Mouse (Mus musculus): ENCODE measurements at regions not wholly inside any gene's neighbourhood (a gene's known extent, or its start where the extent isn't known, plus 50 kb on each side); places are given as distances from the start of the nearest gene placed in this dataset.

DNA sequence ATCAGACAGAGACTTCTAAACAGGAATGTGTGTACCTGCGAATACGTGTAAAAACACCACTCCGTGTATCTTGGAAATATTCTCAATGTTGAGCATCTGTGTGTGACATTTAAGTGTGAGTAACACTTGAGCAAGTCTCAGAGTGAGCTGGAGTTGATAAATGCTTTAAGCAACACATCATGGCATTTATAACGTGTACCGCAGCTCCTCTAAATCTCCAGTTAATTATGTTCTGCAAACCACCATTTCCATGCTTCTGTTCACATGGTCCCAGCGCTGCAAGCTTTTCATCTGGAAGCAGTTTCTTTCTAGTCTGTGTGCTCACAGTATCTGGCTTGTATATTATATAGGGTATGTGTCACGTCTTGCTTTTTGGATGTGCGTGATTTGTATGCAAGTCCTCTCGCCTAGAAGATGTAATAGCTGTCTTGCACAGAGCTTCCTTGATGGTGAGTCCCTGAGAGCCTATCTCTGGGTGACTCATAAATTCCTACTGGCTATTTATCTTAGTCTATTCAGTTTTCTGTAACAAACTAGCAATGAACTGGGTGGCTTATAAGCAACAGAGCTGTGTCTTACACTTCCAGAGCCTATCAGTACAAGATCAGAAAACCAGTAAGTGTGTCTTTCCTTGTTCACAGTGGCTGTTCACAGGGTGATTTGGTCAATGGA, 153.7 kb upstream of the Plppr1 start:
- WGBS, result 81% methylated on average over 9 of the region's 9 CpGs
- H3K4me1 ChIP-seq, result no peaks in the 10 kb centered on the region
- no peaks in the 10 kb centered on the region for H3K36me3 ChIP-seq
- no peaks in the 10 kb centered on the region for H3K27me3 ChIP-seq
- no peak overlapping the region for H3K4me3 ChIP-seq
- no peak overlapping the region for H3K4me2 ChIP-seq (replicated peaks)
- H3K27ac ChIP-seq, result no peak overlapping the region
- no peak for ATAC-seq (ENCODE audit: low FRiP score)
- H3K9ac ChIP-seq, result no peak overlapping the region
- no peaks in the 10 kb centered on the region for H3K9me3 ChIP-seq (replicated peaks)

DNA sequence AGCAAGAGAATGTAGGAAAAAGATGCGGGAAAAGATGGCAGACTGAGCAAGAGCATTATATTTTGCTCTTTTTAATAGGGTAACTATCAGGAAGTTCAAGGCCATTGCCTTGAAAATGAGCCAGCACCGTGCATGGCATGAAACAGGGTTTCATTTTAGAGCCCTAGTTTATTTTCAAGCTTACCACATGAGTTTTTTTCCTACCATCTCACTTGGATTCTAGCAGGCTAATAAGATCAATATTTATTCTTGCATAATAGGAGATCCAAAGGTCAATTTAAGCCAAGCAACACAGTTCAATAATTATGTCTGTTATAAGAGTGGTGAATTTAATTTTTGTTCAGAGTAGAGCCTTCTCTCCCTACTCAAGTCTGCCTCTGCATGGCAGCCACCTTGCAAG, 149.9 kb upstream of the Plppr1 start:
- no peak overlapping the region for H3K27ac ChIP-seq
- no peaks in the 10 kb centered on the region for H3K9me3 ChIP-seq (replicated peaks)
- H3K36me3 ChIP-seq, result no peaks in the 10 kb centered on the region
- no peak overlapping the region for H3K4me3 ChIP-seq
- WGBS, result 79% methylated on average over 2 of the region's 2 CpGs
- no peak overlapping the region for H3K4me2 ChIP-seq (replicated peaks)
- H3K27me3 ChIP-seq, result no peaks in the 10 kb centered on the region
- ATAC-seq (ENCODE audit: low FRiP score), result no peak
- H3K9ac ChIP-seq, result no peak overlapping the region
- no peaks in the 10 kb centered on the region for H3K4me1 ChIP-seq

DNA sequence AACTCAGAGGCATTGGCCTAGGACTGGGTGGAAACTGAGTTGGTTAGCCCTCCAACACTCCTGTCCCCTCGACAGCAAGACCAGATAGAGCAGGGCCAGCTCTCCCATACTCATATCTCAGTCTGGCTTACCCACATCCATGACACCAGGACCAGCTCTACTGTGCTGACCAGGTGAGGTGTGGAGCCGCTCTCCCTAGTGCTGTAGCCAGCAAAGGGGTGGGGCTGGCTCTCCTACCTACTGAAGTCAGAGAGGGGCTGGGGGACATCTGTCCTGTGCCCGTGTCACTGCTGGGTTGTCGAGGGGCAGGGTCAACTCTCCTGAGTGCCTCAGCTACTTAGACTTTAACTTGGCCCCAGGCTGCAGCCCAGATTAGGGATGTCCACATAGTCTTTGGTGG, 145.8 kb upstream of the Plppr1 start:
- Histone ChIP-seq H3K27me3 (no peaks in the 10 kb centered on the region), H3K4me2 (replicated peaks) (no peak overlapping the region), H3K27ac (no peak overlapping the region), H3K4me1 (no peaks in the 10 kb centered on the region), H3K9me3 (replicated peaks) (no peaks in the 10 kb centered on the region), H3K4me3 (no peak overlapping the region), H3K9ac (no peak overlapping the region), H3K36me3 (no peaks in the 10 kb centered on the region)
- 83% methylated on average over 4 of the region's 4 CpGs for WGBS
- no peak for ATAC-seq (ENCODE audit: low FRiP score)

DNA sequence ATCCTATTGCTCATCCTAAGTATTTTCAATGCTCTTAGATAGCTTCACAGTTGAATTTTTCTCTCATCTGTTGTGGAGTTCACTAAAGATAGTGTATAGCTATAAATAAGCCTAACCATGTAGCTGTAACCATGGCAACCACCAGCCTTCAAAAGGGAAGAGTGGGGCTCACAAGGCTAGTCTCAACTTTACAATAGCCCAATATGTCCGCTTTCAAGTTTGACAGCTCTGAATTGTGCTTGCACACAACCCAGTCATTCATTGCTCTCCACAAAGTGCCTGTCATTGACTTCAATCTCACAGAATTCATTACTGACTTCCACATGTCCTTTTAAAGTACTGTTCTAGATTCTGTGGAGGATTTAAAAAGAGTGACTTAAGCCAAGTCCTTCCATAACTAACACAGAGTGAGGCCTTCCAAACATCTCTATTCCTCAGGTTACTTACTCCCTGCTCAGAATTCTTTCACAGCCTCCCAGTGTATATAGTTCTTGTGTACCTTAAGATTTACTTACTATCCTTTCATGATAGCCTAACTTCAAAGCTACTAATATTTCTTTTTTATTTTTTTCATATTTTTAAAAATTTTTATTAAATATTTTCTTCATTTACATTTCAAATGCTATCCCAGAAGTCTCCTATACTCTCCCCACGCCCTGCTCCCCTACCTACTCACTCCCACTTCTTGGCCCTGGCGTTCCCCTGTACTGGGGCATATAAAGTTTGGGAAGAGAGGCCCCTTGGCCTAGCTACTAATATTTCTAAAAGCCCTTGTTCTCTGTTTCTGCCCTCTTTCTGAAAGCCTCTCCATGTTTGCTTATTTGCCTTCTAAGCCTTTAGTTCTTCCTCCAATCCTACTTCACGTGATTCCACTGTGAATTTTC, 134.3 kb upstream of the Plppr1 start:
- peak; percentile 94 for ATAC-seq (ENCODE audit: low FRiP score)
- Histone ChIP-seq H3K4me3 (no peak overlapping the region), H3K4me1 (peaks cover 4% of the 10 kb centered on the region; the same call in 1 of the 2 replicates), H3K9me3 (replicated peaks) (no peaks in the 10 kb centered on the region), H3K36me3 (no peaks in the 10 kb centered on the region), H3K9ac (no peak overlapping the region), H3K27ac (no peak overlapping the region), H3K4me2 (replicated peaks) (no peak overlapping the region), H3K27me3 (0 out of 2 replicates have a peak, but pooled peaks cover 3% of the 10 kb centered on the region)
- WGBS, result 65% methylated on average over 4 of the region's 4 CpGs

DNA sequence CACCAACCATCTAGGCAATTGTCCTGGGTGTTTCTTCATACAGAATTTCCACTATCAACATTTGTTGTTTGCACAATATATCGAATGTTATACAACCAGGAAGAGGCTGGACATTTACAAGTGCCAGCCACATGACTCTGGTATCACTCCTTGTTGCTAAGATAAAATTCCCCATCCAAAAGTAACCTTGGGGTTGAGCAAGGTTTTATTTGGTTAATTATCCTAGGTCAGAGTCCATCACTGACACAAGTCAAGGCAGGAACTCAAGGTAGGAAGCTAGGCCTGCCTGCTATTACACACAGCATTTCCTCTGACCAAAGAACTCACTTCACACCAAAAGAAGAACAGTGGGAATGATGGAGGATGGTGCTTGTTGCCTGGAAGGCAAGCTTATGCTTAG, 120.7 kb upstream of the Plppr1 start:
- Histone ChIP-seq H3K27me3 (no peaks in the 10 kb centered on the region), H3K4me3 (no peak overlapping the region), H3K27ac (no peak overlapping the region), H3K9ac (no peak overlapping the region), H3K4me2 (replicated peaks) (no peak overlapping the region), H3K36me3 (no peaks in the 10 kb centered on the region), H3K9me3 (replicated peaks) (no peaks in the 10 kb centered on the region), H3K4me1 (no peaks in the 10 kb centered on the region)
- WGBS, result 70% methylated on average over 1 of the region's 1 CpGs
- no peak for ATAC-seq (ENCODE audit: low FRiP score)

DNA sequence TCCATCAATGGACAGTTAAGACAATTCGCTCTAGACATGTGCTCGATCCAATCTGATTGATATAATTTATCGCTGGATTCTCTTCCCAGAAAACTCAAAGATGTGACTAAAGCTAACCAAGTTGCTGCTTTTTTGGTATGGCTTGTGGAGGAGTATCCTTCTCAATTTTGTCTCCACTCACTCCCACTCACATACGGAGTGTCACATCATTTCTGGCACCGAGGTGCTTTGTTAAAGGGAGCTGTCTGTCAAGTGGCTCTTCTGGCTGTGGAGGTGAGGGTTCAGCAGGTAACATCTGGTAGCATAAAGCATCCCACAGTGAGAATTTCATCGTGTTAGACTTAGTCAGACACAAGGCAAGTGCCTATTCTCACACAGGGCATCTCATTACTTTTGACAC, 120.2 kb upstream of the Plppr1 start:
- H3K4me1 ChIP-seq, result no peaks in the 10 kb centered on the region
- no peak overlapping the region for H3K27ac ChIP-seq
- no peak overlapping the region for H3K4me3 ChIP-seq
- H3K9me3 ChIP-seq (replicated peaks), result no peaks in the 10 kb centered on the region
- H3K4me2 ChIP-seq (replicated peaks), result no peak overlapping the region
- no peaks in the 10 kb centered on the region for H3K27me3 ChIP-seq
- H3K9ac ChIP-seq, result no peak overlapping the region
- no peaks in the 10 kb centered on the region for H3K36me3 ChIP-seq
- 83% methylated on average over 6 of the region's 6 CpGs for WGBS
- ATAC-seq (ENCODE audit: low FRiP score), result no peak

DNA sequence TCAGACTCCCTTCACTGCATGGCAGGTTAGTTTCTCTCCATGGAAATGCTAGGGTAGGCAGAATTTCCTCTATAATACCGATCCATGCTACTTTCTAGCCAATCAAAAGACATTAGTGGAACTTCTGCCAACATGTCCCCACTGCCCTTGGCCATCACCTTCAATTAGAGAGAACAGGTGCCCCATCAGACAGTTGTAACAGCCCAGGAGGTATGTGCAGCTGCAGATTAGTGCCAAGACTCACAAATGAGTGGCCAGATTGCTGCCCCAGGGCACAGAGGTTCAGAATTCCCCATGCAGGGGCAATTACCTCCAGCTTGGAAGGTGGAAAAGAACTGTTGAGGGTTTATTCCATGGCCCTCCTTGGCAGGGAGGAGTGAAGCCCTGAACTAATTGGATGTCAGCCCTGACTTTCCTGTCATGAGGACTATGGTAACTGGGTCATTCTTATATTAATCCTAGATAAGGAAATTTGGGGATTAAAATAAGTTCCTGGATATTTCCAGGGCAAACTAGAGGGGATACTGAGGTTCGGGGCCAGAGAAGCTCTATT, 113.7 kb upstream of the Plppr1 start:
- no peaks in the 10 kb centered on the region for H3K4me1 ChIP-seq
- H3K27me3 ChIP-seq, result no peaks in the 10 kb centered on the region
- no peaks in the 10 kb centered on the region for H3K9me3 ChIP-seq (replicated peaks)
- 83% methylated on average over 2 of the region's 2 CpGs for WGBS
- no peak overlapping the region for H3K27ac ChIP-seq
- H3K36me3 ChIP-seq, result no peaks in the 10 kb centered on the region
- ATAC-seq (ENCODE audit: low FRiP score), result no peak
- no peak overlapping the region for H3K4me2 ChIP-seq (replicated peaks)
- no peak overlapping the region for H3K4me3 ChIP-seq
- no peak overlapping the region for H3K9ac ChIP-seq

DNA sequence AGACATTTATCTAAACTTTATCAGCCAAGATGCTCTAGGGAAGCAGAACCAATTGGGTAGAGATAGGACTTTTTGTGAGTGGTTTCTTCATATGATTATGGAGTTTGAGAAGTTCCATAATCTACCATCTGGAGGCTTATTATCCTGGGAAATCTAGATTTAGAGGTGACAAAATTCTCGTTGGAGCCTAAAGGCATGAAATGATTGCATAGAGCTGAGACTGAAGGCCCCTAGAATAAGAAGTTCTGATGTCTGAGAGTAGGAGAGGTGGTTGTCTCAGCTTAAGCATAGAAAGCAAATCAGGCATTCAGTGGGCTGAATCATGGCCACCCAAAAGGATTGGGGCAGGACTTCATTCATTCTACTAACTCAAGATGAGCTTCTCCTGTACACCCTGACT, 106.1 kb upstream of the Plppr1 start:
- no peaks in the 10 kb centered on the region for H3K27me3 ChIP-seq
- no peak overlapping the region for H3K4me2 ChIP-seq (replicated peaks)
- WGBS, result 74% methylated on average over 1 of the region's 1 CpGs
- no peak overlapping the region for H3K9ac ChIP-seq
- no peaks in the 10 kb centered on the region for H3K36me3 ChIP-seq
- H3K4me1 ChIP-seq, result no peaks in the 10 kb centered on the region
- H3K4me3 ChIP-seq, result no peak overlapping the region
- no peak overlapping the region for H3K27ac ChIP-seq
- no peaks in the 10 kb centered on the region for H3K9me3 ChIP-seq (replicated peaks)
- ATAC-seq (ENCODE audit: low FRiP score), result no peak

DNA sequence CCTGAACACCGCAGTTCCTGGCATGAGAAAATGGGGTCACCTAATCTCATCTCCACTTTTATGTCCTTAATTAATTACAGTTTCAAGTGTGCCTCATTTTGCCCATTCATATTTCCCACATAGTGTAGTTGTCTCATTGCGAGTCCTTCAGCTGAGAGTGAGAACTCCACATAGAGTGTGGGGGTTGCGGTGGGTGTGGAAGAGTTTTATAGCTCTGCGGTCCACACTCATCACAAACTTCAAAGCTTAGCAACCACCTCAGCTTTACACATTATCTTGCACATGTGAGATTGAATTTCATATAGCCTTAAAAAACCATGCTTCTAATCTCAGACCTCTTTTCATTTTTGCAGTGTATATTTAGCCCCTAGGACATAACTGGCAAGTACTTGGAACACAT, 83.3 kb upstream of the Plppr1 start:
- Histone ChIP-seq H3K9me3 (replicated peaks) (no peaks in the 10 kb centered on the region), H3K27ac (no peak overlapping the region), H3K36me3 (no peaks in the 10 kb centered on the region), H3K4me2 (replicated peaks) (no peak overlapping the region), H3K4me1 (no peaks in the 10 kb centered on the region), H3K27me3 (no peaks in the 10 kb centered on the region), H3K4me3 (no peak overlapping the region), H3K9ac (no peak overlapping the region)
- no peak for ATAC-seq (ENCODE audit: low FRiP score)
- 92% methylated on average over 4 of the region's 4 CpGs for WGBS

DNA sequence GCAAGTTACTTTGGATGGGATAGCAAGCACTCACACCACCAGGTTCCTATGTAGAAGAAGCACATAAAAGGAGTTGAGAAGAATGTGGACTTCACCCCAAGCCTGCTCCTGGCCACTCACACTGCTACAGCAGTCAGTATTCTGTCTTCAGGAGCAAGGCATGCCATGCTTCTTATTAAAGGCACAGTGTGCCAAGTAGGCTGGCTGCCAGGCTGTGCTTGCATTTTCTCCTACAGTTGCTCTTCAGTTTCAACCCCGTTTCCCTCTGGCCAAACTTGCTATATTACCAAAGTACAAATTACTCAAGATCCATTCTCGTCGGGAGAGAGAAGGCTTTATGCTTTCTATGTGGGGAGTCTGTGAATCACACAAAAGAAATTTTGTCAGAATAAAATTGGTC, 67.1 kb upstream of the Plppr1 start:
- Histone ChIP-seq H3K4me1 (no peaks in the 10 kb centered on the region), H3K27me3 (no peaks in the 10 kb centered on the region), H3K36me3 (no peaks in the 10 kb centered on the region), H3K9me3 (replicated peaks) (no peaks in the 10 kb centered on the region), H3K9ac (no peak overlapping the region), H3K27ac (no peak overlapping the region), H3K4me2 (replicated peaks) (no peak overlapping the region), H3K4me3 (no peak overlapping the region)
- 79% methylated on average over 3 of the region's 3 CpGs for WGBS
- no peak for ATAC-seq (ENCODE audit: low FRiP score)

All from hindbrain, embryonic 12.5 days (tissue).